Mouse (Mus musculus): ENCODE data around the gene Naa80.

DNA sequence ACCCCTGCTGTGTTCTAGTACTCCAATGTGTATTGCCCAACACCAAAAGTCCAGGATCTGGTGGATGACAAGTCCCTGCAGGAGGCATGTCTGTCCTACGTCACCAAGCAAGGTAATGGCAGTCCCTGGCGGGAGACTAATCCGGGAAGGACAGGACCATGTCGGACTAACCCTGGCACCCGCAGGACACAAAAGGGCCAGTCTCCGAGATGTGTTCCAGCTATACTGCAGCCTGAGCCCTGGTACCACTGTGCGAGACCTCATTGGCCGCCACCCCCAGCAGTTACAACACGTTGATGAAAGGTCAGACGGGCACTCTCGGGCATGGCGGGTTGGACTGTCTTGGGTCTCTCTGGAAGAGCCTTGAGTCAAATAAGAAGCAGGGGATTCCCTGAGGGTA, 34.0 kb upstream of the Naa80 start:
- no peak for TF ChIP-seq POLR2A (IDR thresholded peaks at IDR 0.05; ENCODE audit: insufficient read depth, low read depth, low read length)
- no peak for TF ChIP-seq CTCF (IDR thresholded peaks at IDR 0.05; ENCODE audit: insufficient read depth, low read depth, low read length)

Data from olfactory bulb, adult 2 months (tissue).